Mouse (Mus musculus) lung, postnatal 0 days (tissue): ENCODE measurements around the gene Rilp.
A peak's percentile ranks its signal among the peaks of the same experiment; 100 is the strongest.

Source experiments
- CTCF ChIP-seq: IDR thresholded peaks from 2 replicates; pipeline ENCODE4 v1.5.1; 2016; ENCODE audit warnings: antibody characterized with exemption, mild to moderate bottlenecking
- EP300 ChIP-seq: IDR thresholded peaks from 2 replicates; pipeline ENCODE4 v1.6.1; 2016; ENCODE audit warnings: antibody characterized with exemption, mild to moderate bottlenecking, control low read depth

- no peak for TF ChIP-seq CTCF
- TF ChIP-seq EP300, result peak; percentile 77
Measured at GRCm38 (mm10) chr11:75522793-75523192, 12.9 kb downstream of the Rilp start.
